Mouse (Mus musculus) spleen, adult 2 months (tissue): ENCODE measurements around the gene Kcnj14. TPM values are rescaled to one million over a fixed set of nuclear protein-coding genes. Genes with fewer than 3 reads are reported as not detected.

ENCODE experiments used
- DNase-seq, 2 experiments: peaks; one replicate each; pipeline versions ENCODE4 v3.0.0 to v3.0.0-alpha.2; 2012 to 2021; ENCODE audit warnings: low spot score in 2 of 2, low read depth in 1 of 2
- H3K27ac ChIP-seq: fragments of 200-500 bp; 2 replicates; pipeline ENCODE4 v1.5.1; 2012; ENCODE audit warnings: low read length, inconsistent platforms; ENCODE audit not compliant: insufficient read depth
- H3K27me3 ChIP-seq: fragments of 200-500 bp; 2 replicates; pipeline ENCODE4 v1.6.1; 2012; ENCODE audit warnings: mild to moderate bottlenecking, moderate library complexity, low read length, inconsistent platforms; ENCODE audit not compliant: control insufficient read depth, insufficient read depth
- H3K36me3 ChIP-seq: fragments of 200-500 bp; 2 replicates; pipeline ENCODE4 v1.6.1; 2012; ENCODE audit warnings: mild to moderate bottlenecking, low read length, inconsistent platforms; ENCODE audit not compliant: control insufficient read depth, insufficient read depth
- H3K4me1 ChIP-seq: fragments of 200-500 bp; 2 replicates; pipeline ENCODE4 v1.6.1; 2011; ENCODE audit warnings: inconsistent platforms; ENCODE audit not compliant: control insufficient read depth, insufficient read depth, insufficient read length
- H3K4me3 ChIP-seq: fragments of 200-500 bp; 2 replicates; pipeline ENCODE4 v1.5.1; 2011; ENCODE audit warnings: mild to moderate bottlenecking, inconsistent platforms; ENCODE audit not compliant: insufficient read depth, insufficient read length; ENCODE audit errors: extremely low read depth
- CTCF ChIP-seq: fragments of 200-500 bp; IDR thresholded peaks from 2 replicates; pipeline ENCODE4 v1.5.1; 2011; ENCODE audit warnings: mild to moderate bottlenecking, inconsistent platforms; ENCODE audit not compliant: insufficient read depth, insufficient read length, insufficient replicate concordance; ENCODE audit errors: extremely low read depth
- POLR2A ChIP-seq: fragments of 200-500 bp; IDR thresholded peaks from 2 replicates; pipeline ENCODE4 v1.6.1; 2011; ENCODE audit warnings: low read depth, low read length, inconsistent platforms
- WGBS: fragments of 180-500 bp; shearing (Covaris S2); methylation state at CpG from one replicate; pipeline ENCODE4 v1.1.7; 2018; 5-methylcytosine and 5-hydroxymethylcytosine counted together
- polyA plus RNA-seq: library from polyadenylated mRNA; depleted of rRNA; stranded (reverse); fragments of >200 nt; gene quantifications from 2 replicates; pipeline ENCODE4 v1.2.3, GENCODE M21; 2012

Kcnj14 gene
- polyA plus RNA-seq, 1 experiment: not detected

DNA sequence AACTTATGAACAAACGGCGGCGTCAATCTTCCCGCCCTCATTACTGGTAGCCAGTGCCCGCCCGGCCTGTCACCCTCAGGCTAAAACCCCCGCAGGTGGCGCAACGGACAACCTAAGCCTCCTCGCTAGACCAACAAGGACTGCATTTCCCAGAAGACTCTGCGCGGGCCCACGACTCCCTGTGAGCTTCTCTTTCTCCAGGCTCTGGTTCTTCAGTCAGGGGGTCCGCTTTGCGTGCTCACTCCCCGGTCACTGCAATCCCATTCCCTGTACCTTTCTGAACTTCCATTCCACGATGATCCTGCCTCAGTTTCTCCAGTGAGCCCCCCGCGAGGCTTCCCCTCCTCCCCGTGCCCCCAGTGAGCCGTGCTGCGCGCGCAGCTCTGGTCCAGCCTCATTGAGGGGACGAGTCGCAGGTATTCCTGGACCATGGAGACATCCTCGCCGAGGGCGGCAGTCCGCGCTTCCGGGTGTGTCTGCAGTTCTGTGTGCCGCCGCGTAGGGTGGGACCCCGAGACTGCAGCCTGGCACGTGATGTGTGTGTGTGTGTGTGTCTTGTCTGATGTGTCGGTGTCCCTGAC lies 41.0 kb downstream of the Kcnj14 start, which contains the start of gene Lmtk3:
Lmtk3 (plus strand) TSS at position 228 of the 581 bp plus-strand sequence.
- Histone ChIP-seq H3K27ac (no peak within 1 kb of the TSS), H3K27me3 (peaks cover 12% of the 10 kb centered on the region), H3K4me1 (peaks cover 17% of the 10 kb centered on the region), H3K36me3 (no peaks in the 10 kb centered on the region), H3K4me3 (peak within 1 kb of the TSS; percentile 65)
- WGBS: 1% methylated on average over 38 of the region's 38 CpGs
- DNase-seq: peak in 1 of 2 experiments; percentile 67
- TF ChIP-seq POLR2A (no peak), CTCF (no peak)

GRCm38 (mm10) chr7:45782271-45782670 lies 42.3 kb downstream of the Kcnj14 start:
- WGBS: 63% methylated on average over 4 of the region's 4 CpGs
- DNase-seq: no peak
- no peak for TF ChIP-seq POLR2A
- TF ChIP-seq CTCF: no peak
- Histone ChIP-seq H3K4me1 (peaks cover 17% of the 10 kb centered on the region), H3K27ac (no peak overlapping the region), H3K27me3 (peaks cover 12% of the 10 kb centered on the region), H3K36me3 (no peaks in the 10 kb centered on the region), H3K4me3 (no peak overlapping the region)

GRCm38 (mm10) chr7:45779081-45779641 lies 45.4 kb downstream of the Kcnj14 start:
- H3K36me3 ChIP-seq: no peaks in the 10 kb centered on the region
- DNase-seq: peak in 1 of 2 experiments; percentile 65
- WGBS: 8% methylated on average over 22 of the region's 22 CpGs
- H3K27ac ChIP-seq: peak overlapping the region; percentile 57; the same call in 1 of the 2 replicates
- H3K4me3 ChIP-seq: peak overlapping the region; percentile 47; the same call in 1 of the 2 replicates
- no peaks in the 10 kb centered on the region; the same call in 1 of the 2 replicates for H3K27me3 ChIP-seq
- peaks cover 10% of the 10 kb centered on the region for H3K4me1 ChIP-seq
- TF ChIP-seq CTCF: no peak
- no peak for TF ChIP-seq POLR2A

GRCm38 (mm10) chr7:45775237-45775636 lies 49.3 kb downstream of the Kcnj14 start:
- no peaks in the 10 kb centered on the region for H3K36me3 ChIP-seq
- DNase-seq: no peak
- no peak overlapping the region for H3K27ac ChIP-seq
- TF ChIP-seq CTCF (no peak), POLR2A (no peak)
- 72% methylated on average over 7 of the region's 7 CpGs for WGBS
- H3K27me3 ChIP-seq: no peaks in the 10 kb centered on the region
- peaks cover 6% of the 10 kb centered on the region; the same call in 1 of the 2 replicates for H3K4me1 ChIP-seq
- H3K4me3 ChIP-seq: no peak overlapping the region

GRCm38 (mm10) chr7:45771101-45771500 lies 53.5 kb downstream of the Kcnj14 start:
- WGBS: 65% methylated on average over 4 of the region's 4 CpGs
- Histone ChIP-seq H3K27me3 (no peaks in the 10 kb centered on the region), H3K27ac (no peak overlapping the region), H3K36me3 (no peaks in the 10 kb centered on the region), H3K4me1 (no peaks in the 10 kb centered on the region), H3K4me3 (no peak overlapping the region)
- no peak for TF ChIP-seq POLR2A
- no peak for TF ChIP-seq CTCF
- DNase-seq: peak in 1 of 2 experiments; percentile 4

- no peaks in the 10 kb centered on the region for H3K36me3 ChIP-seq
- WGBS: 75% methylated on average over 8 of the region's 8 CpGs
Measured at GRCm38 (mm10) chr7:45770427-45771082, 54.0 kb downstream of the Kcnj14 start.

More at GRCm38 (mm10) chr7:45770427-45771082, 54.0 kb downstream of the Kcnj14 start:
- TF ChIP-seq CTCF: no peak
- no peak for TF ChIP-seq POLR2A
- H3K27me3 ChIP-seq: no peaks in the 10 kb centered on the region
- no peak overlapping the region for H3K27ac ChIP-seq
- no peak for DNase-seq
- H3K4me1 ChIP-seq: no peaks in the 10 kb centered on the region
- H3K4me3 ChIP-seq: no peak overlapping the region
